Mouse (Mus musculus) liver, embryonic 14.5 days (tissue): ENCODE data around the gene Dcaf5. TPM values are rescaled to one million over a fixed set of nuclear protein-coding genes. Genes with fewer than 3 reads are reported as not detected.

Experiments used
- ATAC-seq: fragments of 200-750 bp; cut with Nextera tagmentation; 2 replicates; pipeline ENCODE4 v1.8.0; 2017; ENCODE audit warnings: moderate number of reproducible peaks, mild to moderate bottlenecking, moderate library complexity; ENCODE audit not compliant: insufficient read depth
- DNase-seq, 3 experiments: peaks; one replicate each; pipeline ENCODE4 v3.0.0-alpha.2; 2012 to 2013; ENCODE audit warnings: low read depth in 3 of 3, low spot score in 3 of 3
- H3K27ac ChIP-seq: fragments of 300-500 bp; sonication (generic); 2 replicates; pipeline ENCODE4 v1.5.1; 2014; ENCODE audit warnings: moderate library complexity, mild to moderate bottlenecking, control low read depth, inconsistent platforms
- H3K27me3 ChIP-seq: fragments of 300-500 bp; sonication (generic); 2 replicates; pipeline ENCODE4 v1.6.1; 2014; ENCODE audit warnings: mild to moderate bottlenecking, low read length, moderate library complexity; ENCODE audit not compliant: control insufficient read depth, insufficient read depth
- H3K36me3 ChIP-seq: fragments of 300-500 bp; sonication (generic); replicated peaks from 2 replicates; pipeline ENCODE4 v1.6.1; 2014; ENCODE audit warnings: low read depth; ENCODE audit not compliant: control insufficient read depth, insufficient read depth
- H3K4me1 ChIP-seq, 2 experiments: fragments of 200-500 bp in 1 of 2; fragments of 300-500 bp in 1 of 2; sonication (generic) in 1 of 2; replicated peaks; 2 replicates each; pipeline ENCODE4 v1.6.1; 2012 to 2014; ENCODE audit warnings: antibody characterized with exemption in 1 of 2, inconsistent platforms in 1 of 2, low read length in 1 of 2; ENCODE audit not compliant: control insufficient read depth in 2 of 2, insufficient read depth in 2 of 2
- H3K4me2 ChIP-seq: fragments of 300-500 bp; sonication (generic); 2 replicates; pipeline ENCODE4 v1.6.1; 2014; ENCODE audit warnings: low read depth, mild to moderate bottlenecking, control low read depth, moderate library complexity
- H3K4me3 ChIP-seq, 2 experiments: fragments of 200-500 bp in 1 of 2; fragments of 300-500 bp in 1 of 2; sonication (generic) in 1 of 2; 2 replicates each; pipeline ENCODE4 v1.5.1; 2012 to 2014; ENCODE audit warnings: low read depth in 2 of 2, low read length in 2 of 2, mild to moderate bottlenecking in 2 of 2, control low read depth in 1 of 2, inconsistent platforms in 1 of 2, moderate library complexity in 1 of 2; ENCODE audit not compliant: insufficient read depth in 1 of 2
- H3K9ac ChIP-seq: fragments of 300-500 bp; sonication (generic); replicated peaks from 2 replicates; pipeline ENCODE4 v1.6.1; 2014; ENCODE audit warnings: mild to moderate bottlenecking, control low read depth, moderate library complexity
- H3K9me3 ChIP-seq: fragments of 300-500 bp; sonication (generic); 2 replicates; pipeline ENCODE4 v1.6.1; 2016; ENCODE audit warnings: low read length, mixed read lengths; ENCODE audit not compliant: control insufficient read depth
- CTCF ChIP-seq: IDR thresholded peaks from 2 replicates; pipeline ENCODE4 v1.5.1; 2016; ENCODE audit warnings: antibody characterized with exemption, low read depth, control low read depth
- EP300 ChIP-seq: IDR thresholded peaks from 2 replicates; pipeline ENCODE4 v1.6.1; 2016; ENCODE audit warnings: antibody characterized with exemption, low read depth
- WGBS: fragments of 180-500 bp; shearing (Covaris S2); extraction: QIAGEN DNeasy Blood & Tissue Kit; methylation state at CpG from one replicate; pipeline ENCODE4 v1.1.7; 2014; ENCODE audit not compliant: insufficient replicate concordance; 5-methylcytosine and 5-hydroxymethylcytosine counted together
- polyA plus RNA-seq, 2 experiments: library from polyadenylated mRNA; depleted of rRNA in 1 of 2; stranded (reverse) in 1 of 2; unstranded in 1 of 2; fragments of >200 nt; fragmentation: Nextera tagmentation in 1 of 2; extraction: Ambion mirVana in 1 of 2; gene quantifications; 2 replicates each; pipeline versions ENCODE4 v1.2.1 to v1.2.3; 2012 to 2014

Dcaf5 gene
- polyA plus RNA-seq, 2 experiments, result 1.6 to 4.0 TPM

DNA sequence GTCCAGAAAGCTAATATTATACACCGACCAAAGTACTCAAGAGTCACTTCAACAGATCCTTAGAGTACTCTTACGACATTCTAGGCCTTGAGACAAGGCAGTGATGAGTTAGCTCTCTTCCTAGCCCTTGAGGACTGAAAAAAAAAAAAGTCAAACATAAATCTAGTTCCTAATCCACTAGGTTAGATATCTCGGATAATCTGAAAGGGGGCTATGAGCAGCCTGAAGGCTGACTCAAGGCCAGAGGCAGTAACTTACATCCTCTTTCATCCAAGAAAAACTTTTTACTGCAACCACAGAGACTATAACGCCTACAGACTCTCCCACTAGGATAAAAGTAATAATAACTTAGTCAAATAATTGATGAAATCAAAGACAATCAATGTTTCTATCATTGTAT, 60.7 kb downstream of the Dcaf5 start:
- Histone ChIP-seq H3K4me1 (no peaks in the 10 kb centered on the region), H3K4me2 (no peak overlapping the region), H3K27ac (no peak overlapping the region), H3K9ac (no peak overlapping the region), H3K9me3 (no peaks in the 10 kb centered on the region), H3K36me3 (no peaks in the 10 kb centered on the region; the same call in none of the 2 replicates), H3K27me3 (no peaks in the 10 kb centered on the region), H3K4me3 (no peak overlapping the region)
- TF ChIP-seq EP300 (no peak), CTCF (no peak)
- 79% methylated on average over 4 of the region's 4 CpGs for WGBS
- DNase-seq (no peak), ATAC-seq (no peak)

DNA sequence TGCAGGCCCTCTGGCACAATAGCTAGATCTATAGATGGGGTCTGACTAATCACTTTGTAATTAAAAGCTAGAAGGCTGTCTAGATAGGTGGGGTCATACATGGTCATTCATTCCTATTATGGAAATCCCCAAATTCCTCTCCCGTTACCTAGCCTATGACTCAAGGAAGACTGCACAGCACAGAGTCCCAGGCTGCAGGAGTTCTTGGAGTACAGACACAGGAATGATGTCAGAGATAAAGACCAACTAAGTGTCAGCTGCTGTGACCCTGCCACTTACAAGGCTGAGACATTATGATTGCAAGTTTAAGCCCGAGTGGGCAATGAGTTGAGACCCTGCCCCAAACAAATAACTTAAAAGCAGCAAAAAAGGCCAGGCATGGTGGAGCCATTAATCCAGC, 61.7 kb downstream of the Dcaf5 start:
- H3K9ac ChIP-seq, result no peak overlapping the region
- no peaks in the 10 kb centered on the region for H3K4me1 ChIP-seq
- DNase-seq, result no peak
- no peak for ATAC-seq
- H3K27me3 ChIP-seq, result no peaks in the 10 kb centered on the region
- H3K36me3 ChIP-seq, result no peaks in the 10 kb centered on the region; the same call in none of the 2 replicates
- no peak overlapping the region for H3K4me3 ChIP-seq
- TF ChIP-seq CTCF (no peak), EP300 (no peak)
- no peak overlapping the region for H3K4me2 ChIP-seq
- no peaks in the 10 kb centered on the region for H3K9me3 ChIP-seq
- WGBS, result 62% methylated on average over 2 of the region's 2 CpGs
- H3K27ac ChIP-seq, result no peak overlapping the region

DNA sequence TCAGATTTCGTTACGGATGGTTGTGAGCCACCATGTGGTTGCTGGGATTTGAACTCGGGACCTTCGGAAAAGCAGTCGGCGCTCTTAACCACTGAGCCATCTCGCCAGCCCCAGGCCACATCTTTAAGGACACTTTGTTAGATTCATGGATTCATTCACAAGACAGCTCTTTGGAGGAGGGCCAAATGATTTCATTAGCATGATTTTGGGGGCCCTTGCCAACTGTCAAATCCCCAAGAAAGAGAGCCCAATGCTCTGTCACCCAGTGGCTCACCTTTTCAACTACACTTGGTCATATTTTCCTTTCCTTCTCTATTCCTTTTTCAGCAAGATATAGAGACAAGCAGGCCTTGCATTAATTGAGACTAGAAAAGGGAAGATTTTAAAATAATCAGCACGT, 63.5 kb downstream of the Dcaf5 start:
- Histone ChIP-seq H3K27ac (no peak overlapping the region), H3K9ac (no peak overlapping the region), H3K4me3 (no peak overlapping the region), H3K36me3 (no peaks in the 10 kb centered on the region; the same call in none of the 2 replicates), H3K9me3 (no peaks in the 10 kb centered on the region), H3K4me2 (no peak overlapping the region), H3K27me3 (no peaks in the 10 kb centered on the region), H3K4me1 (no peaks in the 10 kb centered on the region)
- DNase-seq, result no peak
- TF ChIP-seq CTCF (no peak), EP300 (no peak)
- no peak for ATAC-seq
- WGBS, result 82% methylated on average over 8 of the region's 8 CpGs

GRCm38 (mm10) chr12:80367227-80367626, 69.2 kb downstream of the Dcaf5 start:
- ATAC-seq (no peak), DNase-seq (no peak)
- H3K27ac ChIP-seq, result no peak overlapping the region
- no peaks in the 10 kb centered on the region for H3K4me1 ChIP-seq
- no peaks in the 10 kb centered on the region for H3K9me3 ChIP-seq
- H3K4me2 ChIP-seq, result no peak overlapping the region
- TF ChIP-seq CTCF (no peak), EP300 (no peak)
- WGBS, result 70% methylated on average over 4 of the region's 4 CpGs
- no peak overlapping the region for H3K4me3 ChIP-seq
- no peaks in the 10 kb centered on the region for H3K27me3 ChIP-seq
- no peaks in the 10 kb centered on the region for H3K36me3 ChIP-seq
- H3K9ac ChIP-seq, result no peak overlapping the region

DNA sequence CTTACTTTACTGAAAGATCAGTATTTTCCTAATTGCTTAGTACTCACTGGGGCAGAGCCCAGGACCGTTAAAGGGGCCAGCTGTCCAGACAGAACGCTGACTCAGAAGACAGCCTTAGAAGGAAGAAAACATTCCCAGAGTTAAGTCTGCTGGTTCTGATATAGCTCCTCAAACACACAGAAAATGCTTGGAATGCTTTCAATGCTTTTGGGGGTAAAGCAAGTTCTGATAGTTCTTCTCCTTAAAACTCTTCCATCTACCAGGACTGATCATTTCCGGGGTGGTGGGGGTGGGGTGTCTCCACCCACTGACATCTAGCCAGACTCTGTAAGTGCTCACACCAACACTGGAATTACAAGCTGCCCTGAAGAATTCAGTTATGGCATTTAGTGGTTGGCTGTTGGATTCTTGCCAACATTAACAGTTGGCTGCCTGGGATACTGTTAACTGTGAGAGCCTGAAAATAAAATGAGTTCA, 70.4 kb downstream of the Dcaf5 start:
- Histone ChIP-seq H3K27ac (no peak overlapping the region), H3K27me3 (no peaks in the 10 kb centered on the region), H3K4me2 (no peak overlapping the region), H3K9me3 (no peaks in the 10 kb centered on the region), H3K9ac (no peak overlapping the region), H3K4me3 (no peak overlapping the region), H3K4me1 (no peaks in the 10 kb centered on the region), H3K36me3 (no peaks in the 10 kb centered on the region)
- DNase-seq (no peak), ATAC-seq (no peak)
- TF ChIP-seq CTCF, result no peak
- no peak for TF ChIP-seq EP300
- WGBS, result 34% methylated on average over 3 of the region's 3 CpGs
